Mouse (Mus musculus): Measurements from ENCODE around the gene Notch4. TPM values are rescaled to one million over a fixed set of nuclear protein-coding genes. Genes with fewer than 3 reads are reported as not detected.

The Notch4 gene
- 1 to 10 TPM in 1 of 2 experiments, under 1 TPM in 1; 0.15 to 2.8 TPM for polyA plus RNA-seq (2012; fragmentation: generic; extraction: Trizol)

DNA sequence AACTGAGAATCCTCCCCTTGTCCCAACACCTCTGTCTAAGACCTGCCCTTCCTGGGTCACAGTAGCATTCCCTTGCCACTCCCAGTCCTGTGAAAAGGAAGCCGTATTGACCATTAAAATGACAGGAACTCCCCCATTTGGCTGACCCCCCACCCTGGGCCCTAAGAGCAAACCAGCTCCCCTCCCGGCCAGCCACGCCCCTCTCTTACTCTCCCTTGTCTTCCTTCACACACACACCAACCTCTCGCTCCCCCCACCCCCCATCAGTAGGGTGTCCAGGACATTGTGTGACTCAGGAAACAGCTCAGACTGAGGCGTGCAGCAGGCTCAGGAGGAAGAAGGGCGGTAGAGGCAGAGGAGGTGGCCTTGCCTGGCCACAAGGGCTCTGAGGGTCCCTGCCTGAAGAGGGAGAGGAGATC, at the start of gene Notch4:
Gene Notch4, plus strand, starts transcription at position 266 of the 419 bp plus-strand sequence.

DNA sequence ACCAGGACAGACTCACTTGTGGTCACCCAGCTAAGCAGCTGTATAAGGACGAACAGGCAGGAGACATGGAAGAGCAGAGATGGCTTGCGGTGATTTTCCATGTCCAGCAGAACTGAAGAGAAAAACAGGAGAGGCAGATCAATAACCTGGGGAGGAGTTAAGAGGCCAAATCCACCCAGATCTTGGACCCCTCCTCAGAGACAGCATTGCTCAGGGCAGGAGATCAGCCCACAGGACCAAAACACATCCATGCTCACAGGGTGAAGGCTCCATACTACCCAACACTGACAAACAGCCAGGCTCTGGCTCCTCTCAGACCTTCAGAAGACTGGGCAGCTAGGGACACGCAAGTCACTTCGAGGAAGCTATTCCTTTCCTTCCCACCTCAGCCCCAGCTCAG, 46.8 kb upstream of the Notch4 start, which contains the start of gene Btnl6:
Gene Btnl6, minus strand, starts transcription at position 101 of the 400 bp plus-strand sequence.

GRCm38 (mm10) chr17:34589681-34590101, 25.6 kb downstream of the Notch4 start, which contains the start of gene Gpsm3:
Gene Gpsm3, plus strand, starts transcription at chr17:34589806.

DNA sequence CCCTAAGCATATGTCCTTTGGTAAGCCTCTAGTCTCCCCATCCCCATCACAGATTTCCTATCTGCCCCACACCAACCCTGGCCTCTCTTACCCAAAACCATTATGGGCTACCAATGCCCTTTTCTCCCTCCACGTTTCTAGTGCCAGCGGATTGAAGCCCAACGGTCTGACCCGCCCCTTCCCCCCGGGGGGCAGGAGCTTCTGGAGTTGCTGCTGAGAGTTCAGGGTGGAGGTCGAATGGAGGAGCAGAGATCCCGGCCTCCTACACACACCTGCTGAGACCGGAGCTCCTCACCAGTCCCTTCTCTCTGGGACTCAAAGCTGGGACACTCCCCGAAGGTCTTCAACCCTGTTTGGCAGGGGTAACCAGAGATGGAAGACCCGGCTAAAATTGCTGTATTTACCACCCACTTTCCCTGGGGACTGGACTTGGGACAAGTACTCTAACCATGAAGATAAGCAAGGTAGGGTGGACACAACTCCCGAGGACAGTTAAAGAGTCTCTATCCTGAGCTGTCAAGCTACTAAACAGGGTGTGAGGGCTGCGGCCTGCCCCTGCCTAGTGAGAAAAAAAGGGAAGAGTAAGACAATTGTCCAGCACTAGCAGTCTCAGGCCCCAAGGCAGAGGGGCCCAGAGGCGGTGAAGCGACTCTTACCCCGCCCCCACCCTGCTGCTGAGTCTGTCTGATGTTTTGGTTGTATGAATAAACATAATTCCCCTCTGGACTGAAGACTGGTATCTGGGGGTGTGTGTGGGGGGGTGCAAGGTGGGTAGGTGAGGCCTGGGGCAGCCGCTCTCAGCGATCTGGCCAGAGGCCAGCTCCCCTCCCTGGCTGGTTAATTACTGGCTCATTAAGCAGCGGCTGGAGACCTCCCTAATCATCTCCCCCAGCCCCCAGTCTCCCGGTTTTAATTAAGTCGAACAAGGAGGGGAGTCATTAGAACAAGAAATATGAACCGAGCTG, 27.2 kb downstream of the Notch4 start, which contains the start of gene Pbx2:
Gene Pbx2, plus strand, starts transcription at position 238 of the 965 bp plus-strand sequence.

DNA sequence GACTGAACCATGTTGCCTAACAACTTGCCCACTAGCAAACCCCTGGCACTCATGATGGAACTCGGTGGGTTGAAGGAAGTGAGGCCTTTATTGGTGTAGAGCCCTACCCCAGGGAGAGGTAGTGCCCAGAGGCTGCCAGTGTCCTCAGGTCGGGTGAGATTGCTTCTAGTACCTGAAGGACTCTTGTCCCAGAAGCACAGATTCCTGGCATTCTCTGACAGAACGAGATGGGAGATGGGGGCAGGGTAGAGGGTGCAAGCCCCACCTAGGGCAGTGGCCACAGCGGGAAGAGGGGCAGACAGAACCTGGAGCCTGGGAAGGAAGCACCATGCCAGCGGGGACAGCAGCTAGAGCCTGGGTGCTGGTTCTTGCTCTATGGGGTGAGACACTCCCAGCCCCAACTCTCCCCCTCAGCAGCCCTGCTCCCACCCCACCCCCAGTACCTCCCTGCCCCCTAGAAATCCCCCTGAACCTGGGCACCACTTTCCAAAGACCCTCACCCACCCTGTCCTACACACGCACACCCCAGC, 33.6 kb downstream of the Notch4 start, which contains the start of gene Ager:
Gene Ager, plus strand, starts transcription at position 297 of the 530 bp plus-strand sequence.

GRCm38 (mm10) chr17:34603375-34604060, 39.5 kb downstream of the Notch4 start, which contains the start of gene Rnf5:
Gene Rnf5, minus strand, starts transcription at chr17:34603690.

DNA sequence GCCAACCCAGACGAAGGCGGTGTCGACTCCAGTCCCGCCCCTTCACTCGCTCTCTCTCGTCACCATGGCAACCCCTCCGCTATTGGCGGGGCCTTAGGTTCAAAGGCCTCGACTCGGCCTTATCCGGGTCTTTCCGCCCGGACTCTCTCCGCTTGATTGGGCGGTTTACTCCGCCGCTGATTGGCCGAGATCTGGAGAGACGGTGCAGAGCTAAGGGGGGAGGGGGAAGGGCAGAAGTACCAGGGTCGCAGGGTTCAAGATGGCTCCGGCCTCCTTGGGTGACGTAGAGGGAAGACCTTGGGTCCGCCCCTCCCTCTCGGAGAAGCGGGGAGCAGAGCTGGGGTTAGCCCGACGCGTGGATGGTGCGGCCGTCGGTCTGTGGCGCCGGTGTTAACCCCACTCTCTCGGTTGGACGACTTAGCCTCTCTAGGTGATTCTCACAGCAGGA, 40.0 kb downstream of the Notch4 start, which contains the start of gene Agpat1:
Gene Agpat1, plus strand, starts transcription at position 202 of the 448 bp plus-strand sequence.

DNA sequence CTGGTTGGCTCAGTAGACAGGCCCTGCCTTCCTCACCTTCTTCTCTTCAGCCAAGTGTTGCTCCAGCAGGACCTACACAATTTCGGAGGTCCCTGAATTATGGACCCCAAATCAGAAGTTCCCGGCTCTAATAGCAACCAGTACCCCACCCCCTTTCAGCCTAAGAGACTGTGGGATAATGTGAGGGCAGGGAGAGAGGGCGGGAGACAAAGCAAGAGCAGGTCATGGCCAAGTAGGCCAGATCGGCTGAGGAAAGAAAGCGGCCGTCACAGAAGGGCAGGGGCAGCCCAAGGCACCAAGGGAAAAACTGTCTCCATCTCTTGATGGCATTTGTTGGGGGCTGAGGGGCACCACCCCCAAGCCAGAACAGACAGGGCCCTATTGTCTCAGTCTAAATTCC, 51.8 kb downstream of the Notch4 start, which contains the start of gene Egfl8:
Gene Egfl8, minus strand, starts transcription at position 101 of the 400 bp plus-strand sequence.

GRCm38 (mm10) chr17:34627943-34628643, 64.0 kb downstream of the Notch4 start, which contains the start of gene Ppt2:
Gene Ppt2, minus strand, starts transcription at chr17:34628510.

DNA sequence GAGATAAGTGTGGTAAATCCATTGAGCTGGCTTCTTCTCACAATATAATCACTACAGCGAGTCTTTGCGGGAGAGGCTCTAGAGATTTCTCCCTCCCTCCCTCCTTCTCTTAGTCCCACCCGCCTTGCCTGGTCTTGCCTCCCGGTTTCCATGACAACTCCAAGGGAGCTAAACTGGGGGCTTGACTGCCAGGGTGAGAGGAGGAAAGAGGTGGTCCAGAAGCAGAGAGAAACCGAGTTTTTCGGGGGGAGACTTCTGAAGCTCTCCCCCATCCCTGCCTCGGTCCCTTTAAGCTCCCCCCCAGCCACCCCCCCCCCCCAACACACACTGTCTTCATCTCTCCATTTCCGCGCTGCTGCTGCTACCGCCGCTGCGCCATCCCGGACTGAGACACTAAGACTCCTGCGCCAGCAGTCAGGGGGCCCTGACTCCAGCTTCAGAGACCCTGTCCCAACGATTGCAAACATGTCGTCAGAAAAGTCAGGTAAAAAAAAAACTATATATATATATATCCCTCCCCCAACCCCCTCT, 65.2 kb downstream of the Notch4 start, which contains the start of gene Prrt1:
Gene Prrt1, plus strand, starts transcription at position 313 of the 531 bp plus-strand sequence.

Other genes with a start within 250 kb of the Notch4 start
- gene H2-Eb2, start 238.6 kb upstream of the Notch4 start, polyA plus RNA-seq (2012; fragmentation: generic; extraction: Trizol), result not detected
- not detected for gene Btnl2, start 209.4 kb upstream of the Notch4 start, polyA plus RNA-seq (2012; fragmentation: generic; extraction: Trizol)
- not detected for gene Btnl1, start 187.1 kb upstream of the Notch4 start, polyA plus RNA-seq (2012; fragmentation: generic; extraction: Trizol)
- gene BC051142, start 165.4 kb upstream of the Notch4 start, polyA plus RNA-seq (2012; fragmentation: generic; extraction: Trizol), result not detected
- not detected for gene Btnl4, start 87.0 kb upstream of the Notch4 start, polyA plus RNA-seq (2012; fragmentation: generic; extraction: Trizol)
- not detected for gene Btnl6, start 46.9 kb upstream of the Notch4 start, polyA plus RNA-seq (2012; fragmentation: generic; extraction: Trizol)
- under 1 TPM; 0.88 to 0.96 TPM for gene Gpsm3, start 25.5 kb downstream of the Notch4 start, polyA plus RNA-seq (2012; fragmentation: generic; extraction: Trizol)
- gene Pbx2, start 27.0 kb downstream of the Notch4 start, polyA plus RNA-seq (2012; fragmentation: generic; extraction: Trizol), result 10 to 100 TPM; 15.2 to 41.5 TPM
- gene Ager, start 33.6 kb downstream of the Notch4 start, polyA plus RNA-seq (2012; fragmentation: generic; extraction: Trizol), result 1 to 10 TPM in 1 of 2 experiments, under 1 TPM in 1; 0.06 to 1.8 TPM
- 10 to 100 TPM; 23.8 to 60.6 TPM for gene Rnf5, start 39.4 kb downstream of the Notch4 start, polyA plus RNA-seq (2012; fragmentation: generic; extraction: Trizol)
- gene Agpat1, start 40.0 kb downstream of the Notch4 start, polyA plus RNA-seq (2012; fragmentation: generic; extraction: Trizol), result 10 to 100 TPM; 76.3 to 93.6 TPM
- 1 to 10 TPM in 1 of 2 experiments, under 1 TPM in 1; 0.05 to 1.4 TPM for gene Egfl8, start 51.7 kb downstream of the Notch4 start, polyA plus RNA-seq (2012; fragmentation: generic; extraction: Trizol)
- 10 to 100 TPM; 14.7 to 42.5 TPM for gene Ppt2, start 64.2 kb downstream of the Notch4 start, polyA plus RNA-seq (2012; fragmentation: generic; extraction: Trizol)
- gene Prrt1, start 65.3 kb downstream of the Notch4 start, polyA plus RNA-seq (2012; fragmentation: generic; extraction: Trizol), result under 1 TPM in 1 of 2 experiments, not detected in 1; 0.02 TPM
- gene Fkbpl, start 80.5 kb downstream of the Notch4 start, polyA plus RNA-seq (2012; fragmentation: generic; extraction: Trizol), result 10 to 100 TPM; 12.6 to 21.7 TPM
- 10 to 100 TPM; 35.2 to 76.3 TPM for gene Atf6b, start 82.9 kb downstream of the Notch4 start, polyA plus RNA-seq (2012; fragmentation: generic; extraction: Trizol)
- under 1 TPM; 0.04 to 0.46 TPM for gene Tnxb, start 106.3 kb downstream of the Notch4 start, polyA plus RNA-seq (2012; fragmentation: generic; extraction: Trizol)
- gene C4b, start 179.6 kb downstream of the Notch4 start, polyA plus RNA-seq (2012; fragmentation: generic; extraction: Trizol), result 1 to 10 TPM in 1 of 2 experiments, under 1 TPM in 1; 0.07 to 1.3 TPM
- under 1 TPM in 1 of 2 experiments, not detected in 1; 0.09 TPM for gene Cyp21a1, start 240.3 kb downstream of the Notch4 start, polyA plus RNA-seq (2012; fragmentation: generic; extraction: Trizol)

All from C3H10T1/2 (cell line).